Mouse (Mus musculus) G1E (cell line): ENCODE measurements around the gene Hpse2.

Source experiments
- CTCF ChIP-seq: IDR thresholded peaks from 2 replicates; pipeline ENCODE4 v1.5.1; 2012; ENCODE audit warnings: low read depth, low read length, inconsistent platforms, mixed read lengths
- GATA1 ChIP-seq: IDR thresholded peaks from 2 replicates; pipeline ENCODE4 v1.6.1; 2012; ENCODE audit warnings: borderline replicate concordance, low read length, inconsistent platforms, mixed read lengths
- GATA2 ChIP-seq: IDR thresholded peaks from 2 replicates; pipeline ENCODE4 v1.6.1; 2012; ENCODE audit warnings: low read depth, low read length, inconsistent platforms, borderline replicate concordance
- TAL1 ChIP-seq: conservative IDR thresholded peaks from 2 replicates; pipeline ENCODE4 v1.6.1; 2012; ENCODE audit warnings: low read depth, low read length, inconsistent platforms, mixed read lengths

- TF ChIP-seq CTCF, result no peak
- TF ChIP-seq GATA1, result no peak
- TF ChIP-seq TAL1, result no peak
- no peak for TF ChIP-seq GATA2
These were observed 278.4 kb downstream of the Hpse2 start for GRCm38 (mm10) chr19:43109796-43110195.
